Mouse (Mus musculus) embryonic fibroblast, embryonic 13.5 days (primary cell): Measurements from ENCODE around the gene Mkrn3. TPM values are rescaled to one million over a fixed set of nuclear protein-coding genes. Genes with fewer than 3 reads are reported as not detected.
A peak's percentile ranks its signal among the peaks of the same experiment; 100 is the strongest.

Experiments used
- H3K27ac ChIP-seq: 2 replicates; pipeline ENCODE4 v1.5.1; 2012; ENCODE audit warnings: low read length, control low read depth, inconsistent platforms; ENCODE audit not compliant: insufficient read depth
- H3K4me1 ChIP-seq: 2 replicates; pipeline ENCODE4 v1.6.1; 2011; ENCODE audit warnings: low read length; ENCODE audit not compliant: control insufficient read depth, insufficient read depth
- H3K4me3 ChIP-seq: 2 replicates; pipeline ENCODE4 v1.5.1; 2011; ENCODE audit warnings: mild to moderate bottlenecking, control low read depth, low read length; ENCODE audit not compliant: insufficient read depth
- CTCF ChIP-seq: IDR thresholded peaks from 2 replicates; pipeline ENCODE4 v1.5.1; 2011; ENCODE audit warnings: mild to moderate bottlenecking, control low read depth, low read length, moderate library complexity, borderline replicate concordance; ENCODE audit not compliant: insufficient read depth
- POLR2A ChIP-seq: IDR thresholded peaks from 2 replicates; pipeline ENCODE4 v1.6.1; 2011; ENCODE audit warnings: low read depth, mild to moderate bottlenecking, control low read depth, low read length, moderate library complexity
- polyA plus RNA-seq: library from polyadenylated mRNA; stranded (reverse); fragments of >200 nt; gene quantifications from 2 replicates; pipeline ENCODE4 v1.2.4, GENCODE M21; 2011; ENCODE audit warnings: low read depth; ENCODE audit not compliant: missing spikeins, insufficient read length

Mkrn3 gene
- polyA plus RNA-seq: 0.77 and 1.0 TPM in 2 replicates

DNA sequence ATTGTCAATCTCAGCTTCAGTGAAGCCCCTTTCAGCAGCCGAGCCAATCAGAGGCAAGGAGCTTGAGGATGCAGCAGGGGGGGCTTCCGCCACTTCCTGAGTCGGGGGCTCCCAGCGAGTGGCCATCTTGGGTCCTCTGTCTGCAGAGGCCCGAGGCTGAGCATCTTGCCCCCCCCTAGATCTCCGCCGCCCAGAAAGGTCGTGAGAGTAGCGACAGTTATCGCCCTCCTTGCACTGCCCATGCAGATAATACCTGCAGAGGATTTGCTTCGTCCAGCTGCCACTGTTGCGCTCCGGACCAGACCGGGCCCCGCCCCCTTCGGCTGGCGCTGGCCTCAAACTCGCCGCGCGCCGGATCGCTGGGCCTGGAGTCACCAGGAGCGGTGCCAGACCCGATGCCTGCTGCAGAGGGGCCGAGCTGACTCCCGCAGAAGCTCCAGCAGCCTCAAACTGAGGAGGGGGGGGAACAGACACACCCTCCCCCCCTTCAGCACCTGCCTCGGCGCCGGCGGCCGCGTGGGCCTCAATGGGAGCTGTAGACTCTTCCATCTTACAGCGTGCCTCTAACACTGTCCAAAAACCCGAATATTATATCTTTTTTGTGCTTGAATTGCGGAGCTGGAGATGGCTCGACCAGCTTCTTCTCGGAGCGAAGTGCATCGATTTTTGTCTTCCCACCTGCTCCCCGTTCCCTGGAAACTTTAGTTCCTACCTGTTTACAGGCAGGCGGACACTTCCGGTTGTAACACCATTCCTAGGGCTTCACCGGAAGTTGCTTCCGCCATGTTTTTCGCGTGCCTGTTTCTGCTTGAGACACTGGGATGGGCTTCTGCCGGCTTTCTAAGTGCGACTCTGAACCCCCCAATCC, at the start of gene Mkrn3:
TSS of gene Mkrn3 (minus strand) at position 647 of the 868 bp plus-strand sequence.
- Histone ChIP-seq H3K4me3 (peak within 1 kb of the TSS; percentile 80), H3K27ac (no peak within 1 kb of the TSS), H3K4me1 (no peaks in the 10 kb centered on the region)
- TF ChIP-seq CTCF (no peak), POLR2A (peak; percentile 69)

DNA sequence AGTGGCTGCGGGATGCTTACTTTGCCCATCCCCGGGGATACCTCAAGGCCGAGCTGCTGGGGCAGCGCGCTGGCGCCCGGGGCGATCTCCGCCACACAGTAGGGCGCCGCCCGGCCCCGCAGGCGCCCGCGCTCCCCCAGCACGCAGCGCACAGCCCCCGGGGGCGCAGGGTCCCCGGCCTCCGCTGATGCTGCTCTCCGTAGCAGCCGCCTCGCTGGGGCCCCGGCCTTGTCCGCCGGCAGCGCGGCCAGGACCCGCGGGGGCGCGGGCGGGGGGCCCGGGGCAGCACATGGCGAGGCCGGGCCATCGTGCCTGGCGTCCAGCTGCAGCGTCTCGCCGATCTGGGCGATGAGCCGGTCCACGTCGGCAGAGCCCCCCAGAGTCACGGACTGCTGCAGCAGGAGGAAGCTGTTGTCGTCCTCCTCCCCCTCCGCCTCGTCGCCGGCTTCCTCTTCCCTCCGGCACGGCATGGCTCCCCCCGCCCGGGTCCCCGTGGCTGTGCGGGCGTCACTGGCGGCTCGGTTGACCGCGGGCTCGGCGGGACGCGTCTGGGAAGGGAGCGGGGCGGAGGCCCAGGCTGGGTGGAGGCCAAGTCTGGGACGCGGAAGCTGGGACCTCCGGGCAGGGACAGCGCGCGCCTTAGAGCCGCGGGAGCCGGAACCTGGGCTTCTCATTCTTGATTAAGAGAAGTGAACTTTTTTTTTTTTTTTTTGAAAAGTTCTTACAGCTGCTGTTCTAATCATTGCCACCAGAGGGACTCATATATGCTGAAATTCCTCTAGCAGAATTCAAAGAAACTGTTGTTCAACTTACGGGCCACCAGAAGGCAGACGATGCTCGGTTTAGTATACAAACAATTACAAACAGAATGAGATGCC, 44.2 kb upstream of the Mkrn3 start, which contains the start of gene Peg12:
TSS of gene Peg12 (minus strand) at position 633 of the 878 bp plus-strand sequence.
- H3K4me1 ChIP-seq: no peaks in the 10 kb centered on the region
- peak within 1 kb of the TSS; percentile 59; the same call in 1 of the 2 replicates for H3K27ac ChIP-seq
- peak; percentile 36; the same call in 1 of the 2 replicates for TF ChIP-seq POLR2A
- no peak for TF ChIP-seq CTCF
- H3K4me3 ChIP-seq: peak within 1 kb of the TSS; percentile 65

DNA sequence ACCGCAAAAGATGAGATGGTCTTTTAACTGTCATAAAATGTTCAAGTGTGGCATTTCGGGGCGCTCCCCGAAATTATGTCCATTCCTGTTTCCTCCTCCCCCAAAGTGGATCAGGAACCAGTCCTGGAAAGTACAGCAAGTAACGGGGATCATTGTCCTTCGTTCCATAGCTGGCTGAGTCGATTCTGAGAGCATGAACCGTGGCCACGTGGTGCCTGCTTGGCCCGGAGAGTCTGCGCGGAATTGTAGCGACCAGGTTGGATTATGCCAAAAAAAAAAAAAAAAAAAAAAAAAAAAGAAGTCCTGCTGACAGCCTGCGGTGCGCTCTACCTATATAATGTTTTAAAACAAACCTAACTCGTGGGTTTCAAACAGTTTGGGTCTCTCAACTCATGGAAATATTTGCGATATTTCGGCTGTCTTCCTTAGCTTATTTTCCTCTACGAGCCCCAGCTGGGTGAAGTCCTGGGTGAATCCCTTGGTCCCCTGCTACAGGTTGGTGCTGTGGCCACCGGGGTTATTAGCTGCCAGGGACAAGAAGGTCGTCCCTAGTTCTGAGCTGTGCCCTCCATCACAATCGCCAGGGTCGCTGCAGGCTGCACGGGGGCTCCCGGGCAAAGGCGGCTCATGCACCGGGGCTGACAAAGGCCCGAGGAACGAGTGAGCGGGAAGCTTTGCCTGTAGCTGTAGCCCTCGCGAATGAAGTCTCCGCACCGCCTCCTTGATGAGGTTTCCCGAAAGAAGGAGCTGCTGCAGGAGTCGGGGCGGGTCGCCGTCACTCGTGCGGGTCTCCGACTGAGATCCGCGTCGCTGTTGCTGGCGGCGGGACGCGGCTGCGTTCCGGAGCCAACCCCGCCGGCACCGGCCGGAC, 43.3 kb upstream of the Mkrn3 start:
- Histone ChIP-seq H3K4me3 (peak overlapping the region; percentile 65), H3K4me1 (no peaks in the 10 kb centered on the region), H3K27ac (0 out of 2 replicates have a peak overlapping the region, but pooled peaks have one; percentile 10)
- TF ChIP-seq CTCF (no peak), POLR2A (no peak)

DNA sequence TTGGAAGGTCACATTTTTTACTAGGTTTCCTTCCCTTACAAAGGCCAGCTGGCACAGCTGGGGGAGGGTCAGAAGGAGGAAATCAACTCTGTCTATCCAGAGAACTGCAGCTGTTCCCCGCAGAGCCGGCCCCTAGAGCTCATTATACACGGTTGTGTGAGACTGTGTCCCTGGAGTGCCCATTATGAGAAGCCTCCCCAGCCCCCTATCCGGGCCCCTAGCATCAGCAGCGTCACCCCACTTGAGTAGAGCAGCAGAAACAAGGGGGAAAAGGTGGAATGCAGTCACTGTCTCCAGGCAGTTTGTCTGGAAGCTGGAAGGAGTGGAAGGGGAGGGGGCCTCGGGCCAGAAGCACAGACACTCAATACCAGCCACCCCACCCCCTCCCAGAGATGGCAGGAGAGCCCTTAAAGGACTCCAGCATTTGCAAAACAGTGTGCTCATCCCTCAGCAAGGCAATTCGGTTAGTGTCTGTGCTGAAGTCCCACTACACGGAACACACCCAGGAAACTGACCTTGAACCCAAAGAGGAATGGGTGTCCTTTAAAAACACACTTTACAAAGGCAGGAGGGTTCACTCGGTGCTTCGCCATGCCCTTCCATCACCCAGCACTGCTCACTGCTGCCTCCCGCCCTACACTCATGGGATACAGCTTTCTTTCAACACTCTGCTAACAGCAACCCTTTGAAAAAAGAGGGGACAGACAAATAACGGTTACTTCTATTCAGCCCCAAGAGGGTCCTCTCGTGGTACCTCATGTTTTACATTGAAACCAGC, 42.5 kb upstream of the Mkrn3 start:
- TF ChIP-seq POLR2A (no peak), CTCF (no peak)
- Histone ChIP-seq H3K4me3 (peak overlapping the region; percentile 65), H3K4me1 (no peaks in the 10 kb centered on the region), H3K27ac (no peak overlapping the region)

DNA sequence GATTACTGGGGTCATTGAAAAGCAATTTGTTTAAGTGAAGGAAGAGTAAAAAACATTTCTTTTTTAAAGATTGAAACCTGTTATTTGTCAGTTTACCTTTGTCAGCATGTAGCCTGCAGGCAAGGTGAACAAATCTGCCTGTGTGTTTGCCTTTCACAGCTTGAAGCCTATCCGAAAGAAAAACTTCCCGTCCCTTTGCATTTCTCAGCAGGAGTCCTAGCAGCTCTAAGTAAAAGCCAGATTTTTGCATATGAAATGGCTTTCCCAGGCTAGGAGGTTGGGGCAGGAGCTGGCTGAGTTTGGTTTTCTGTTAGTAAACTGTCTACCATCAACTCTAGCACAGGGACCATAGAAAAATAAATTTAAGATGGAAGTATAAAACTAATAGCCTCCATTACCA, 32.4 kb upstream of the Mkrn3 start:
- H3K4me1 ChIP-seq: no peaks in the 10 kb centered on the region
- no peak overlapping the region for H3K4me3 ChIP-seq
- no peak overlapping the region for H3K27ac ChIP-seq
- no peak for TF ChIP-seq CTCF
- TF ChIP-seq POLR2A: no peak

DNA sequence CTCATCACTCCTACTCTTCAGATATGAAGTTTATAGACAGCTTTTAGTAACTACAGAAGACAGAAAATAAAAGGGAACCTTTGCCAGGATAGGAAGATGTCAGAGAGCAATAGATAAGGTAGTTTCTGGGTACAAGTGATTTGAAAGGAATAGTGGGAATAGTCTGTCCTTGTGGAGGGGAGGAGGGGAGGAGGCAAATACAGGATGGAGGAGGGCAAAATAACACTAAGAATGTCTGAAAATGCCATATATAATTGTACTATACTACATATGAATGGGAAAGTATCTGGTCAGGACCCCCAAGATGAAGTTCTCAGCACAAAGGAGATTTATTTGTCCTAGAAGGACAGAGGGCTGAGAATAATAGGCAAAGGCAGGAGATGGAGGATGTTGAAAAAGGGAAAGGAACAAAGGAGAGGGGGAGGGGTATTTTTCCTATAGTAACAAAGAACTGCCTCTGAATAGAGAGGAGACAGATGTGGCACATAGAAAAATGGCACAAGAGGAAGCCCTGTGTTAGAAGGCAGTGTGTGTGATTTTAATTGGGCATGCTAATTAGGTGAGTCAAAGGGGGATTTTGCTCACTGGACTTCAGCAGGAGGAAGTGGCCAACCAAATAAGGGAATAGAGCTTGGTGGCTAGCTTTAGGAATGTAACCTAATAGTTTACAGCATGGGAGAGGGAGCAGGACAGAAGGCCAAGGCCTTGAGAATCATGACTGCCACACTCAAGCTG, 25.7 kb upstream of the Mkrn3 start:
- H3K4me1 ChIP-seq: no peaks in the 10 kb centered on the region
- TF ChIP-seq CTCF (no peak), POLR2A (no peak)
- no peak overlapping the region for H3K27ac ChIP-seq
- no peak overlapping the region for H3K4me3 ChIP-seq

DNA sequence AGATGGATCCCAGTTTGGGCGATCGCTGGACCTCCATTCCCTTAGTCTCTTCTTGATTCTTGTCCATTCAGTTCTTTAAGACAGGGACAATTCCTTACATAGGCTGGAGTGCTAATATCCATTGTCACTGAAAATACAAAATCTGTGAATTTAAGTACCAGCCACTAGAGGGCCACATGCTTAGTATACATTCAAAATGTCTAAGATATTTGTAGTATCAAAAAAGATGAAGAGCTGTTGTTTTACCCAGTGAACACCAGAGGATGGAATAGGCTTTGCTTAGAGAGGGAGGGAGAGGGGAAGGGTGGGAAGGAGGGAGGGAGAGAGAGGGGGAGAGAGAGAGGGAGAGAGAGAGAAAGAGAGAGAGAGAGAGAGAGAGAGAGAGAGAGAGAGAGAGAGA, 16.5 kb upstream of the Mkrn3 start:
- no peaks in the 10 kb centered on the region for H3K4me1 ChIP-seq
- no peak overlapping the region for H3K4me3 ChIP-seq
- no peak overlapping the region for H3K27ac ChIP-seq
- TF ChIP-seq POLR2A (no peak), CTCF (no peak)

DNA sequence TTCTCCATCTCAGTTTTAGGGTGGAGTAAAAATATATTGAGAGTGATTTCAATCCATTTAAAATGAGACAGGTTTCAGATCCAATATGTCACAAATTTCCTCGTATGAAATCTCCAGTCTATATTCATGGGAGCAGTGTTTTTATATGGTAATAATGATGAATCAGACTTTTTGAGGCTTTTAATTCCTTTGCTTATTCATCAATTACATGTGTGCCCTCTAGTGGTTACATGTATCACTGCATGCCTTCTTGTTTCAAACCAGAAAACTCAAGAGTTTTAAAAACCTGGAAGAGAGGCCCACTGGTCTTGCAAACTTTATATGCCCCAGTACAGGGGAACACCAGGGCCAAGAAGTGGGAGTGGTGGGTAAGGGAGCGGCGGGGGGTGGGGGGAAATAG, 13.3 kb upstream of the Mkrn3 start:
- Histone ChIP-seq H3K27ac (no peak overlapping the region), H3K4me1 (no peaks in the 10 kb centered on the region), H3K4me3 (no peak overlapping the region)
- no peak for TF ChIP-seq CTCF
